Mouse (Mus musculus) heart, embryonic 15.5 days (tissue): ENCODE results near the gene Babam2. TPM values are rescaled to one million over a fixed set of nuclear protein-coding genes. Genes with fewer than 3 reads are reported as not detected.
"Not testable (repeated sequence)": the region's sequence is repeated elsewhere in the genome, so short reads cannot be mapped to it uniquely, and the experiment has no call there.

Source experiments
- ATAC-seq: fragments of 200-750 bp; cut with Nextera tagmentation; replicated peaks from 2 replicates; pipeline ENCODE4 v1.8.0; 2017; ENCODE audit warnings: low read depth, moderate TSS enrichment; ENCODE audit not compliant: insufficient number of reproducible peaks, insufficient read depth, low FRiP score
- H3K27ac ChIP-seq: fragments of 300-500 bp; sonication (generic); 2 replicates; pipeline ENCODE4 v1.5.1; 2015; ENCODE audit warnings: mild to moderate bottlenecking, inconsistent platforms
- H3K27me3 ChIP-seq: fragments of 300-500 bp; sonication (generic); 2 replicates; pipeline ENCODE4 v1.6.1; 2015; ENCODE audit warnings: inconsistent platforms
- H3K36me3 ChIP-seq: fragments of 300-500 bp; sonication (generic); 2 replicates; pipeline ENCODE4 v1.6.1; 2015; ENCODE audit warnings: mild to moderate bottlenecking, inconsistent platforms
- H3K4me1 ChIP-seq: fragments of 300-500 bp; sonication (generic); replicated peaks from 2 replicates; pipeline ENCODE4 v1.6.1; 2015; ENCODE audit warnings: inconsistent platforms
- H3K4me2 ChIP-seq: fragments of 300-500 bp; sonication (generic); 2 replicates; pipeline ENCODE4 v1.6.1; 2015; ENCODE audit warnings: inconsistent platforms, mild to moderate bottlenecking, moderate library complexity
- H3K4me3 ChIP-seq: fragments of 300-500 bp; sonication (generic); 2 replicates; pipeline ENCODE4 v1.5.1; 2015; ENCODE audit warnings: mild to moderate bottlenecking, inconsistent platforms
- H3K9ac ChIP-seq: fragments of 300-500 bp; sonication (generic); 2 replicates; pipeline ENCODE4 v1.6.1; 2015; ENCODE audit warnings: mild to moderate bottlenecking, inconsistent platforms
- H3K9me3 ChIP-seq: fragments of 300-500 bp; sonication (generic); replicated peaks from 2 replicates; pipeline ENCODE4 v1.6.1; 2016; ENCODE audit warnings: inconsistent platforms
- WGBS: fragments of 180-500 bp; shearing (Covaris S2); methylation state at CpG from one replicate; pipeline ENCODE4 v1.1.7; 2015; ENCODE audit warnings: mixed read lengths; 5-methylcytosine and 5-hydroxymethylcytosine counted together
- polyA plus RNA-seq: library from polyadenylated mRNA; unstranded; fragments of >200 nt; fragmentation: Nextera tagmentation; extraction: Ambion mirVana; gene quantifications from 2 replicates; pipeline ENCODE4 v1.2.1, GENCODE M21; 2015

The Babam2 gene
- polyA plus RNA-seq, 1 experiment from 2014 or later, result 48.7 TPM

- H3K9me3 ChIP-seq, result 0 out of 2 replicates have a peak, but pooled peaks cover 12% of the 10 kb centered on the region
- H3K27me3 ChIP-seq, result no peaks in the 10 kb centered on the region
- H3K4me2 ChIP-seq, result no peak overlapping the region
- ATAC-seq, result no peak
- peaks cover 8% of the 10 kb centered on the region; the same call in 1 of the 2 replicates for H3K36me3 ChIP-seq
- 0 out of 2 replicates have a peak overlapping the region, but pooled peaks have one; percentile 9 for H3K27ac ChIP-seq
- no peak overlapping the region for H3K4me3 ChIP-seq
- peaks cover 7% of the 10 kb centered on the region for H3K4me1 ChIP-seq
- WGBS, result 59% methylated on average over 2 of the region's 2 CpGs
- no peak overlapping the region for H3K9ac ChIP-seq
Measured at GRCm38 (mm10) chr5:31835691-31836090, 138.2 kb downstream of the Babam2 start.

DNA sequence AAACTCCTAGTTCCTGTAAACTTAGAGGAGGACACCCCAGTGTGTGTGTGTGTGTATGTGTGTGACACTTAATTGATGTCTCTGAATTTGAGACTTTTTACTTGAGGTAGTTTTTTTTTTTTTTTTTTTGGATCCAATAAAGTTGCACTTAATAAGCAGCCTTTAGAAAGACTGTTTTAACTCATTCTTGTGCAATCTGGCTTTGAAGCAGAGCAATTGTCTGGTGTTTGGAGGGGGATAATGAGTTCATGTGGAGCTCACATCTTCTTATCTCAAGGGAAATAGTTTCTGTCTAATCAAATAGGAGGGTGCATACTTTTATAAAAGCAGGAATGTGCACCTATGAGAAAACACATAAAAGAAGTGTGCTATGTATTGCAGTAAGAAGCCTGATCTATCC, 142.5 kb downstream of the Babam2 start:
- no peak overlapping the region for H3K9ac ChIP-seq
- no peak overlapping the region for H3K4me2 ChIP-seq
- no peaks in the 10 kb centered on the region for H3K36me3 ChIP-seq
- H3K4me1 ChIP-seq, result peaks cover 9% of the 10 kb centered on the region
- no peak overlapping the region for H3K27ac ChIP-seq
- H3K4me3 ChIP-seq, result no peak overlapping the region
- H3K27me3 ChIP-seq, result no peaks in the 10 kb centered on the region
- ATAC-seq, result no peak
- H3K9me3 ChIP-seq, result 0 out of 2 replicates have a peak, but pooled peaks cover 4% of the 10 kb centered on the region

GRCm38 (mm10) chr5:31840406-31840805, 142.9 kb downstream of the Babam2 start:
- Histone ChIP-seq H3K9ac (no peak overlapping the region), H3K27ac (no peak overlapping the region), H3K27me3 (no peaks in the 10 kb centered on the region), H3K4me3 (no peak overlapping the region), H3K4me2 (no peak overlapping the region), H3K36me3 (no peaks in the 10 kb centered on the region), H3K4me1 (peaks cover 9% of the 10 kb centered on the region), H3K9me3 (no peaks in the 10 kb centered on the region)
- 70% methylated on average over 1 of the region's 1 CpGs for WGBS
- ATAC-seq, result no peak

DNA sequence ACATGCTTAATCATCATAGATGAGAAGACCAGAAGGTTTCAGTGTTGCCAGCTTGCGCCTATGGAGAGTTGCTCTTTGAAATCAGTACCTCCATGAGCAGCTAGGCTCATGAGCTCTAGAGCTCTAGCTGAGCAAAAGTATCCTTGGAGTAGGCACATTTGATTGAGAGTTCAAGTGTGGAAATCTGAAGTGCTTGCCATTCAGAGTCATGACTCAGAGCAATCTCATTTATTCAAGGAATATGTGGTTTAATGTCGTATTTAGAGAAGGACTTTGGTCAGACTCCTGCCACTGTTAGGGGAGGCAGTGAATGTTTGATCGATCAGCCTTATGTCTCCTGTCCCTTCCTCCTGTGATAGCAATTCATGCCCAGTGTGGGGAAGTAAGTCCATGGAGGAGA, 147.4 kb downstream of the Babam2 start:
- no peaks in the 10 kb centered on the region for H3K9me3 ChIP-seq
- H3K27me3 ChIP-seq, result no peaks in the 10 kb centered on the region
- H3K4me1 ChIP-seq, result peaks cover 5% of the 10 kb centered on the region
- no peaks in the 10 kb centered on the region for H3K36me3 ChIP-seq
- H3K4me3 ChIP-seq, result no peak overlapping the region
- WGBS, result 81% methylated on average over 3 of the region's 3 CpGs
- H3K27ac ChIP-seq, result no peak overlapping the region
- ATAC-seq, result no peak
- no peak overlapping the region for H3K9ac ChIP-seq
- no peak overlapping the region for H3K4me2 ChIP-seq

GRCm38 (mm10) chr5:31846971-31847370, 149.5 kb downstream of the Babam2 start:
- no peak overlapping the region for H3K4me2 ChIP-seq
- no peak overlapping the region for H3K9ac ChIP-seq
- no peaks in the 10 kb centered on the region for H3K36me3 ChIP-seq
- no peak for ATAC-seq
- H3K4me3 ChIP-seq, result no peak overlapping the region
- H3K27me3 ChIP-seq, result no peaks in the 10 kb centered on the region
- no peaks in the 10 kb centered on the region for H3K9me3 ChIP-seq
- no peak overlapping the region for H3K27ac ChIP-seq
- H3K4me1 ChIP-seq, result no peaks in the 10 kb centered on the region; the same call in 1 of the 2 replicates

DNA sequence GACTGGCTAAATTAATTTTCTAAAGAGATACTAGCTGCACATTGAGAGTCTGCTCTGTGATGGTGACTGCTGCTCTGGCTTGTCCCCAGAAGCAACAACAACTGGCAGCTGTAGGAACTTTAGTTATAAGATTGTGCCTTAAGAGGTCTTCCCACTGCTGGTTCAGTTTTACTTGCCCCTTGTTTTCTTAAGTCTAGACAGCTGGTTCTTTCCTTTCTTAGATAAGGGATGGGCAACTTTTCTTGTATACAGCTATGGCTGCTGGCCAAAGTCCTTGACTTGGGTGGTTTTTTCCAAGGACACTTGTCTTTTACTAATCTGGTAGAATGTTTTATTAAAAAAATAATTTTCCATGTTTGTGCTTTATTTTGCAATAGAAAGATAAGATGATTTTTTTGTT, 151.5 kb downstream of the Babam2 start:
- ATAC-seq, result no peak
- H3K4me2 ChIP-seq, result no peak overlapping the region
- no peaks in the 10 kb centered on the region for H3K36me3 ChIP-seq
- no peak overlapping the region for H3K9ac ChIP-seq
- no peaks in the 10 kb centered on the region; the same call in 1 of the 2 replicates for H3K4me1 ChIP-seq
- no peak overlapping the region for H3K4me3 ChIP-seq
- no peak overlapping the region for H3K27ac ChIP-seq
- H3K27me3 ChIP-seq, result no peaks in the 10 kb centered on the region
- no peaks in the 10 kb centered on the region for H3K9me3 ChIP-seq

DNA sequence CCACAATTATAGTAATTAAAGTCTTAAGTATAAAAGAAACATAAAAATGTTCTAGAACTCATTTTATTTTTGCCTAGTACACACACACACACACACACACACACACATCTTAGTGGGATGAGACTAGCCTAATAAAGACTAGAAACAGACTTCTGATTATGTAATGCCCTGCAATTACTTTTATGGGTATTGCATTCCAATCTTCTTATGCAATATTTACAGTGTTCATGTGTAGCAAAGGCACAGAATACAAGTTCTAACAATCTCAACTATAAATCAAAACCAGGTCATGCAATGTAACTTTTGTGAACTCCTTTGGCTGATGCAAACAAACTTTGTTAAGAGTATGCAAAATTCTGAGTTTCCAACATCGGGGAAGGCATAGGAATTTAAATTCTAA, 155.3 kb downstream of the Babam2 start:
- Histone ChIP-seq H3K4me1 (no peaks in the 10 kb centered on the region; the same call in 1 of the 2 replicates), H3K9ac (no peak overlapping the region), H3K36me3 (no peaks in the 10 kb centered on the region), H3K9me3 (no peaks in the 10 kb centered on the region), H3K27me3 (no peaks in the 10 kb centered on the region), H3K27ac (no peak overlapping the region), H3K4me2 (no peak overlapping the region), H3K4me3 (no peak overlapping the region)
- 86% methylated on average over 1 of the region's 1 CpGs for WGBS
- no peak for ATAC-seq

DNA sequence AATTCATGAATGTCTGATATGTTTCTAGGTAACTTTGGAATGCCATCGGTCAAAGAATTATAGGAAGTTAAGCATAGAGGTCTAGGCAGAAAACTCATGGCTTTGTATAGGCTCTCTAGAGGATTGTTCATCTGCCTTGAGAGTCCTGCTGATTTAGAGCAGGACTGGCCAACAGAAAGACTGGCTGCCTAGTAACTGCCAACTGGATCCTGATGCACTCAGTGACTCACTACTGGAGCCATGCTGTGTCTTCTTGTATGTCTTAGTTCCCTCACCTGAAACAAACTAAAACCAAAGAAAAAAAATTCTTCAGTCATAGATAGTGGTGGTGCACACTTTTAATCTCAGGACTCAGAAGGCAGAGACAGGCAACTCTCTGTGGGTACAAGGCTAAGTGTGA, 156.3 kb downstream of the Babam2 start:
- no peak for ATAC-seq
- no peak overlapping the region for H3K27ac ChIP-seq
- H3K36me3 ChIP-seq, result no peaks in the 10 kb centered on the region
- H3K4me1 ChIP-seq, result no peaks in the 10 kb centered on the region; the same call in 1 of the 2 replicates
- no peak overlapping the region for H3K4me3 ChIP-seq
- WGBS, result 91% methylated on average over 1 of the region's 1 CpGs
- no peaks in the 10 kb centered on the region for H3K9me3 ChIP-seq
- no peak overlapping the region for H3K4me2 ChIP-seq
- no peaks in the 10 kb centered on the region for H3K27me3 ChIP-seq
- H3K9ac ChIP-seq, result no peak overlapping the region

- H3K4me2 ChIP-seq, H3K4me1 ChIP-seq, H3K27me3 ChIP-seq, H3K4me3 ChIP-seq, H3K9ac ChIP-seq, H3K9me3 ChIP-seq, H3K36me3 ChIP-seq, ATAC-seq, H3K27ac ChIP-seq: not testable (repeated sequence)
- 84% methylated on average over 10 of the region's 10 CpGs for WGBS
Measured at GRCm38 (mm10) chr5:31858877-31859276, 161.4 kb downstream of the Babam2 start.

GRCm38 (mm10) chr5:31860426-31860825, 162.9 kb downstream of the Babam2 start:
- Histone ChIP-seq H3K9ac (no peak overlapping the region), H3K9me3 (no peaks in the 10 kb centered on the region), H3K36me3 (no peaks in the 10 kb centered on the region), H3K27me3 (no peaks in the 10 kb centered on the region), H3K27ac (no peak overlapping the region), H3K4me1 (no peaks in the 10 kb centered on the region), H3K4me3 (no peak overlapping the region), H3K4me2 (no peak overlapping the region)
- 33% methylated on average over 1 of the region's 1 CpGs for WGBS
- ATAC-seq, result no peak

DNA sequence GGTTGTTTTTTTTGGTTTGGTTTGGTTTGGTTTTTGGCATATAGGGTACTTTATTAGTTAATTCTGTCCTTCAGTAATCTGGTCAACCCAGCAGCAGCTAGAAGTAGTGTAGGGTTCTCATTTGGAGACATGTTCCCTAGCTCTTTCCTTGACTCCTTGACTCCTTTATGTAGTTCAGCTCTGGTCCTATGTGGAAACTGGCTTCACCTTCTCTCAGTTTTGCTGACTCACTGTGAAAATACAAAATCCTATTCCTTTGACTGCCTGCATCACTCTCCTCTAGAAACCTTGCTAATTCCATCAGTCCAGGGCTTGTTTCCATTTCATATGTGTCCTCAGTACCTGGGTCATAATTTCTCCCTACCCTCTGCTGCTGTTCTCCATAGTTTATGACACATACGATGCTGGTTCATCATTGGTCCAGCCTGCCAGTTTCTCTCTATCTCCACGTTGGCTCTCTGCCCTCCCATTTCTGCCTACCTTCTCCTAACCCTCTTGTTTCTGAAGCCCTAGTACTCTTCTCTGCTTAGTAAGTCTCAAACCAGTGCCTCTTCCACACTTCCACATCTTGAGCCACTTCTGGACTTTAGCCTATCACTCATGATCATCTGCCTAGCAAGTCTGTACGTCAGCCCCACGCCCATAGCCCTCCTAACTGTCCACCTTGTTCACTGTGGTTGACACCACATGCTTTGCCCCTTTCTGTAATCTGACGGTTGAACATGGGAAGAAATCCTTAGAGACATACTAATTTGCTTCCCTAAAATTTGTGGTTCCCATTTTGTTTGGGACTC, 163.5 kb downstream of the Babam2 start:
- no peaks in the 10 kb centered on the region for H3K36me3 ChIP-seq
- H3K9ac ChIP-seq, result no peak overlapping the region
- no peak overlapping the region for H3K4me2 ChIP-seq
- no peak overlapping the region for H3K4me3 ChIP-seq
- no peaks in the 10 kb centered on the region for H3K4me1 ChIP-seq
- 87% methylated on average over 5 of the region's 5 CpGs for WGBS
- no peak overlapping the region for H3K27ac ChIP-seq
- no peaks in the 10 kb centered on the region for H3K9me3 ChIP-seq
- ATAC-seq, result no peak
- H3K27me3 ChIP-seq, result no peaks in the 10 kb centered on the region

GRCm38 (mm10) chr5:31862753-31863468, 165.4 kb downstream of the Babam2 start:
- ATAC-seq, result no peak
- H3K27me3 ChIP-seq, result no peaks in the 10 kb centered on the region
- H3K4me2 ChIP-seq, result no peak overlapping the region
- no peaks in the 10 kb centered on the region for H3K9me3 ChIP-seq
- no peak overlapping the region for H3K27ac ChIP-seq
- 74% methylated on average over 1 of the region's 1 CpGs for WGBS
- no peak overlapping the region for H3K4me3 ChIP-seq
- H3K9ac ChIP-seq, result no peak overlapping the region
- H3K36me3 ChIP-seq, result no peaks in the 10 kb centered on the region
- no peaks in the 10 kb centered on the region for H3K4me1 ChIP-seq
